Mouse (Mus musculus): Measurements from ENCODE around the gene Gm47791. TPM values are rescaled to one million over a fixed set of nuclear protein-coding genes. Genes with fewer than 3 reads are reported as not detected.
A peak's percentile ranks its signal among the peaks of the same experiment; 100 is the strongest.

The Gm47791 gene
- polyA plus RNA-seq, 1 experiment: not detected

GRCm38 (mm10) chr1:82815941-82816716 lies 45.1 kb upstream of the Gm47791 start:
- TF ChIP-seq SRF (IDR thresholded peaks at IDR 0.05; ENCODE audit: control insufficient read depth, insufficient read length, low read depth) (no peak), MAX (IDR thresholded peaks at IDR 0.05; ENCODE audit: low read depth) (no peak), CEBPB (IDR thresholded peaks at IDR 0.05; ENCODE audit: insufficient read depth, poor library complexity, severe bottlenecking) (0 out of 2 replicates have a peak, but pooled peaks have one; percentile 7), MYOD1 (IDR thresholded peaks at IDR 0.05; ENCODE audit: control insufficient read depth in 1 of 3, insufficient read length in 2 of 3, low read depth in 2 of 3) (no peak), TCF12 (IDR thresholded peaks at IDR 0.05; ENCODE audit: insufficient read depth, poor library complexity, severe bottlenecking) (no peak), REST (IDR thresholded peaks at IDR 0.05; ENCODE audit: insufficient read depth, insufficient read length) (no peak), TCF3 (IDR thresholded peaks at IDR 0.05; ENCODE audit: insufficient read length, low read depth) (no peak)
- Histone ChIP-seq H3K4me2 (ENCODE audit: low read depth) (no peak overlapping the region), H3K27me3 (ENCODE audit: control insufficient read depth, insufficient read depth, insufficient read length) (no peaks in the 10 kb centered on the region), H3K36me3 (ENCODE audit: control insufficient read depth, insufficient read depth) (no peaks in the 10 kb centered on the region), H3K4me3 (no peak overlapping the region), H3ac (ENCODE audit: control insufficient read depth, insufficient read length) (no peak overlapping the region), H3K79me2 (ENCODE audit: control insufficient read depth, insufficient read depth) (no peaks in the 10 kb centered on the region)

DNA sequence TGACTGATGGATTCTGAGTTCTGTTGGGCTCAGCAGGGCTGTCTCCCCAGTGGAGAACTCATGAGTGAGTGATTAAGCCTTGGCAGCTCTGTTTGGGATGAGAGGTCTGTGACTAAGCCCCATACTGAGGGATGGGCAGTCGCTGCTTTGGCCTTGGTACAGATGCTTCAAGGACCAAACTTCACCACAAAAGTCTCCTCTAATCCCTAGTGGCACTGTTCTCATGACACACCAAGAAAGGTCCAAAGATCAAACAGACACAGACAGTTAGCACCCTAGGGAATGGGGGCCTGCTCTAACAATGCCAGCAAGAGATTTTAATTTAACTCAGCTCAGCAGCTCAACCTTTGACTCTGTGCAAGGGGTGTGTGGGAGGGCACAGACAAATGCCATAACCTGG lies 40.7 kb upstream of the Gm47791 start:
- no peak overlapping the region for H3ac ChIP-seq (ENCODE audit: control insufficient read depth, insufficient read length)
- TF ChIP-seq TCF12 (IDR thresholded peaks at IDR 0.05; ENCODE audit: insufficient read depth, poor library complexity, severe bottlenecking) (no peak), CEBPB (IDR thresholded peaks at IDR 0.05; ENCODE audit: insufficient read depth, poor library complexity, severe bottlenecking) (no peak), MAX (IDR thresholded peaks at IDR 0.05; ENCODE audit: low read depth) (no peak)
- no peaks in the 10 kb centered on the region for H3K79me2 ChIP-seq (ENCODE audit: control insufficient read depth, insufficient read depth)
- H3K36me3 ChIP-seq (ENCODE audit: control insufficient read depth, insufficient read depth): no peaks in the 10 kb centered on the region
- no peaks in the 10 kb centered on the region for H3K27me3 ChIP-seq (ENCODE audit: control insufficient read depth, insufficient read depth, insufficient read length)
- H3K4me3 ChIP-seq: no peak overlapping the region
- no peak overlapping the region for H3K4me2 ChIP-seq (ENCODE audit: low read depth)

DNA sequence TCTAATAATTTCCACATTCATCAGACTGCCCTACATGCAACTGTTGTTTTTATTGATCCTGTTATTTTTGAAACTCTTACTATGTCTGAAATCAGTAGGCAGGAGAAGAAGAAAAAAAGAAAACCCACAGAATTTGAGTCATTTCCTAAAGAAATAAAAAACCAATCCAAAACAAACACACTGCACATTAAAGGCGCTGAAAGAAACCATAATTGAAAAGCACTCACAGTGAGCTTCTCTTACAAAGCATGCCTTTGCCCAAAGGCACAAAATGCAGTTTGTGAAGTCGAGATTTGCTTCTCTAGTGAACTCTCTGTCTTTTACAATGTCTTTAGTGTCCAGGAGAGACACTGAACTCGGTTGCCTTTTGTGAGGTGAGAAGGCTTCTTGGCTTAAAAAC lies 37.5 kb upstream of the Gm47791 start:
- Histone ChIP-seq H3K36me3 (ENCODE audit: control insufficient read depth, insufficient read depth) (no peaks in the 10 kb centered on the region), H3K4me3 (no peak overlapping the region), H3K4me2 (ENCODE audit: low read depth) (peak overlapping the region; percentile 26), H3K27me3 (ENCODE audit: control insufficient read depth, insufficient read depth, insufficient read length) (no peaks in the 10 kb centered on the region), H3K79me2 (ENCODE audit: control insufficient read depth, insufficient read depth) (no peaks in the 10 kb centered on the region), H3ac (ENCODE audit: control insufficient read depth, insufficient read length) (no peak overlapping the region)
- TF ChIP-seq POLR2AphosphoS2 (IDR thresholded peaks at IDR 0.05; ENCODE audit: insufficient read length, low read depth) (no peak), REST (IDR thresholded peaks at IDR 0.05; ENCODE audit: insufficient read depth, insufficient read length) (no peak), SRF (IDR thresholded peaks at IDR 0.05; ENCODE audit: control insufficient read depth, insufficient read length, low read depth) (no peak)

GRCm38 (mm10) chr1:82807206-82807605 lies 36.2 kb upstream of the Gm47791 start:
- no peak for TF ChIP-seq E2F4 (IDR thresholded peaks at IDR 0.05; ENCODE audit: insufficient read depth)
- no peak for TF ChIP-seq TCF12 (IDR thresholded peaks at IDR 0.05; ENCODE audit: insufficient read depth, poor library complexity, severe bottlenecking)
- no peak for TF ChIP-seq MYOG (IDR thresholded peaks at IDR 0.05; ENCODE audit: control insufficient read depth in 1 of 3, insufficient read depth in 1 of 3, insufficient read length in 2 of 3, low read depth in 2 of 3)
- TF ChIP-seq POLR2AphosphoS2 (IDR thresholded peaks at IDR 0.05; ENCODE audit: insufficient read length, low read depth): no peak
- no peak for TF ChIP-seq REST (IDR thresholded peaks at IDR 0.05; ENCODE audit: insufficient read depth, insufficient read length)
- no peak for TF ChIP-seq MAX (IDR thresholded peaks at IDR 0.05; ENCODE audit: low read depth)
- no peak for TF ChIP-seq MYOD1 (IDR thresholded peaks at IDR 0.05; ENCODE audit: control insufficient read depth in 1 of 3, insufficient read length in 2 of 3, low read depth in 2 of 3)
- no peak for TF ChIP-seq TCF3 (IDR thresholded peaks at IDR 0.05; ENCODE audit: insufficient read length, low read depth)
- TF ChIP-seq POLR2A (IDR thresholded peaks at IDR 0.05; ENCODE audit: insufficient read length, low read depth): no peak
- TF ChIP-seq SRF (IDR thresholded peaks at IDR 0.05; ENCODE audit: control insufficient read depth, insufficient read length, low read depth): no peak
- TF ChIP-seq CEBPB (IDR thresholded peaks at IDR 0.05; ENCODE audit: insufficient read depth, poor library complexity, severe bottlenecking): no peak
- no peak for TF ChIP-seq USF1 (IDR thresholded peaks at IDR 0.05; ENCODE audit: low read depth)
- H3K4me3 ChIP-seq: no peak overlapping the region
- H3K79me2 ChIP-seq (ENCODE audit: control insufficient read depth, insufficient read depth): no peaks in the 10 kb centered on the region

DNA sequence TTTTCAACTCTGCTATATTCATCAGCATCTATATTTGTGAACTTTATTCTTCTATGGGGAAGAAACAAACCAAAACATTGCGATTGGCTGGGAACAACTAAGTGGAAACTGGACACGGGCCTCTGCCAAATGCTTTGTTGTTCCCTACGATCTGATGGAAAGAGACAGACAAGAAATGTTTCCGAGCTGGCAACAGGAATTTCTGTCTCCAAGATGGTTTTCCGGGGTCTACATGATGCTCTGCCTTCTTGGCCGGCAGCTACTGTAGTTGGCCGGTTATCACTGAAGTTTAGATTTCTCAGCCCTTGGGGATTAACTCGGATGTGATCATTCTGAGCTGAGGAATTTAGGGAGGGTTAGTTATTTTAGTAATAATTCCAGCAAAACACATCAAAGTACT lies 35.3 kb upstream of the Gm47791 start:
- Histone ChIP-seq H3K27me3 (ENCODE audit: control insufficient read depth, insufficient read depth, insufficient read length) (no peaks in the 10 kb centered on the region), H3K4me3 (no peak overlapping the region), H3K36me3 (ENCODE audit: control insufficient read depth, insufficient read depth) (no peaks in the 10 kb centered on the region), H3K4me2 (ENCODE audit: low read depth) (no peak overlapping the region), H3K79me2 (ENCODE audit: control insufficient read depth, insufficient read depth) (no peaks in the 10 kb centered on the region), H3ac (ENCODE audit: control insufficient read depth, insufficient read length) (no peak overlapping the region)
- TF ChIP-seq REST (IDR thresholded peaks at IDR 0.05; ENCODE audit: insufficient read depth, insufficient read length): no peak
- TF ChIP-seq MYOG (IDR thresholded peaks at IDR 0.05; ENCODE audit: control insufficient read depth in 1 of 3, insufficient read depth in 1 of 3, insufficient read length in 2 of 3, low read depth in 2 of 3): no peak
- TF ChIP-seq POLR2AphosphoS2 (IDR thresholded peaks at IDR 0.05; ENCODE audit: insufficient read length, low read depth): no peak
- no peak for TF ChIP-seq CEBPB (IDR thresholded peaks at IDR 0.05; ENCODE audit: insufficient read depth, poor library complexity, severe bottlenecking)
- no peak for TF ChIP-seq MYOD1 (IDR thresholded peaks at IDR 0.05; ENCODE audit: control insufficient read depth in 1 of 3, insufficient read length in 2 of 3, low read depth in 2 of 3)
- TF ChIP-seq USF1 (IDR thresholded peaks at IDR 0.05; ENCODE audit: low read depth): no peak
- no peak for TF ChIP-seq E2F4 (IDR thresholded peaks at IDR 0.05; ENCODE audit: insufficient read depth)
- no peak for TF ChIP-seq MAX (IDR thresholded peaks at IDR 0.05; ENCODE audit: low read depth)
- TF ChIP-seq TCF3 (IDR thresholded peaks at IDR 0.05; ENCODE audit: insufficient read length, low read depth): no peak
- TF ChIP-seq SRF (IDR thresholded peaks at IDR 0.05; ENCODE audit: control insufficient read depth, insufficient read length, low read depth): no peak
- TF ChIP-seq POLR2A (IDR thresholded peaks at IDR 0.05; ENCODE audit: insufficient read length, low read depth): no peak
- TF ChIP-seq TCF12 (IDR thresholded peaks at IDR 0.05; ENCODE audit: insufficient read depth, poor library complexity, severe bottlenecking): no peak

More at GRCm38 (mm10) chr1:82807206-82807605, 36.2 kb upstream of the Gm47791 start:
- Histone ChIP-seq H3ac (ENCODE audit: control insufficient read depth, insufficient read length) (no peak overlapping the region), H3K4me2 (ENCODE audit: low read depth) (no peak overlapping the region), H3K27me3 (ENCODE audit: control insufficient read depth, insufficient read depth, insufficient read length) (no peaks in the 10 kb centered on the region), H3K36me3 (ENCODE audit: control insufficient read depth, insufficient read depth) (no peaks in the 10 kb centered on the region)
